In the genomic region with DNA sequence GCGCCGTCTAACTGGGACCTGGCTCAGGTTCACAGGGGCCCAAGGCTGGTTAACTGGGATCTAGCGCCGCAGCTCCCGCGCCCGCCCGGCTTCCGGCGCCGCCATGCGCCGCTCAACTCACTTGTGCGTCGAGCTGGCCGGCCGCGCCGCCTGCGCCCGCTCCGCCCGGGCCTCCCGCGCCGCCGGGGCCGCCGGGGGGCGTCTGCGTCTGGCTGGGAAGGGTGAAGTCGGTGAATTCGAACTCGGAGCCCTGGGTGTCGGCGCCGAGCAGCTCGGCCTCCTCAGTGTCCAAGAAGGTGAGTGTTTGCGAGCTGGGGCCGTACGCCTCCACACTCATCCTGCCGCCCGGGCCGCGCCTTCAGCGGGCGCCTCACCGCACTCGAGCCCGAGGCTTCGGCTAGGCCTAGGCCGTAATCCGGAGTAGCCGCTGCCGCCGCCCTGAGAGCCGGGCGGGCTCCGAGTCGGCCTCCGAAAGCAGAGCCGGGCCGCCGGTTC, we compare ENCODE assay signal across 8 mouse cellular contexts. TPM values are rescaled to one million over a fixed set of nuclear protein-coding genes. Genes with fewer than 3 reads are reported as not detected.
DNase-seq lines count a peak whose midpoint lies in the region; ATAC-seq and TF ChIP-seq lines count a peak whose summit lies in the region.

No protein-coding gene starts in this region.

- TF ChIP-seq POLR2A in cortical plate, adult 2 months (IDR thresholded peaks at IDR 0.05; ENCODE audit: extremely low read depth, insufficient read depth, low read length) = no peak
- TF ChIP-seq POLR2A in liver, adult 2 months (IDR thresholded peaks at IDR 0.05; ENCODE audit: extremely low read depth, insufficient read depth, low read length) = no peak

- peak overlapping the region; percentile 40 for H3K4me3 ChIP-seq in cortical plate, adult 2 months (ENCODE audit: insufficient read depth, low read length)
- H3K4me3 ChIP-seq in hindbrain, embryonic 13.5 days = peak overlapping the region; percentile 100
- H3K4me3 ChIP-seq in liver, adult 2 months (ENCODE audit: insufficient read depth, low read depth, low read length) = peak overlapping the region; percentile 96

- 0 out of 2 replicates have a peak, but pooled peaks cover 4% of the 10 kb centered on the region for H3K27me3 ChIP-seq in hindbrain, embryonic 13.5 days
- H3K27me3 ChIP-seq in liver, adult 2 months (ENCODE audit: control insufficient read depth, insufficient read depth, low read length) = no peaks in the 10 kb centered on the region

- no peak for TF ChIP-seq CTCF in cortical plate, adult 2 months (IDR thresholded peaks at IDR 0.05; ENCODE audit: extremely low read depth, insufficient read depth, low read length)
- TF ChIP-seq CTCF in liver, adult 2 months (IDR thresholded peaks at IDR 0.05; ENCODE audit: low read depth, low read length) = no peak

- 0% methylated on average over 53 of the region's 64 CpGs for WGBS in hindbrain, embryonic 13.5 days
- under 1% methylated on average over 64 of the region's 64 CpGs for WGBS in liver, adult 2 months

- H3K9ac ChIP-seq in hindbrain, embryonic 13.5 days = peak overlapping the region; percentile 100
- H3K9ac ChIP-seq in liver, adult 2 months (ENCODE audit: low read depth, low read length) = peak overlapping the region; percentile 99

- peaks cover 15% of the 10 kb centered on the region for H3K36me3 ChIP-seq in hindbrain, embryonic 13.5 days
- no peaks in the 10 kb centered on the region for H3K36me3 ChIP-seq in liver, adult 2 months (ENCODE audit: control insufficient read depth, insufficient read depth, low read length)

- peaks cover 6% of the 10 kb centered on the region; the same call in 1 of the 2 replicates for H3K4me1 ChIP-seq in cortical plate, adult 2 months (ENCODE audit: control insufficient read depth, insufficient read depth, low read length)
- peaks cover 56% of the 10 kb centered on the region for H3K4me1 ChIP-seq in hindbrain, embryonic 13.5 days (replicated peaks)
- peaks cover 38% of the 10 kb centered on the region for H3K4me1 ChIP-seq in liver, adult 2 months (ENCODE audit: control insufficient read depth, insufficient read depth, low read length)

- no peaks in the 10 kb centered on the region for H3K9me3 ChIP-seq in hindbrain, embryonic 13.5 days

- ATAC-seq in hindbrain, embryonic 13.5 days (ENCODE audit: low FRiP score) = peak; percentile 44

- peak overlapping the region; percentile 100 for H3K4me2 ChIP-seq in hindbrain, embryonic 13.5 days

- H3K27ac ChIP-seq in cortical plate, adult 2 months (ENCODE audit: insufficient read depth, low read length) = no peak overlapping the region
- H3K27ac ChIP-seq in hindbrain, embryonic 13.5 days = peak overlapping the region; percentile 92
- H3K27ac ChIP-seq in liver, adult 2 months (replicated peaks; ENCODE audit: insufficient read depth, low read depth, low read length) = peak overlapping the region; percentile 37

- DNase-seq in retina, embryonic 14.5 days (ENCODE audit: low spot score) = peak; percentile 36
- no peak for DNase-seq in retina, postnatal 1 day
- no peak for DNase-seq in liver, adult 2 months (ENCODE audit: extremely low read depth, low read depth, low spot score)
- DNase-seq in spleen, postnatal 36 days (ENCODE audit: low spot score in 2 of 2) = peak; percentile 25 to 30
- DNase-seq in right cerebral cortex, adult 18-20 months = no peak
- no peak for DNase-seq in gastrocnemius, postnatal 25 days

- peaks cover 46% of the 10 kb centered on the region; the same call in 1 of the 2 replicates for H3K79me2 ChIP-seq in liver, adult 2 months (ENCODE audit: control insufficient read depth, insufficient read depth, low read length)

RNA-seq across cellular contexts. Expression of gene Upf1, which starts 0.4 kb away (rescaled TPM):
- polyA plus RNA-seq in cortical plate, adult 2 months (2012; rRNA removed) = 23.8 TPM in 2 replicates
- 14.4 and 15.9 TPM in 2 replicates for polyA plus RNA-seq in hindbrain, embryonic 13.5 days (2015; fragmentation: Nextera tagmentation; extraction: Ambion mirVana)
- 19.0 and 26.3 TPM in 2 replicates for total RNA-seq in liver, adult 2 months (2014; rRNA removed)
- 20.3 and 22.3 TPM in 2 replicates for polyA plus RNA-seq in liver, adult 2 months (2012; rRNA removed)
- total RNA-seq in gastrocnemius, postnatal 25 days (2021) = 10 to 100 TPM; 28.9 to 29.5 TPM

RNA-seq across cellular contexts. Expression of gene Comp, which starts 20.7 kb away (rescaled TPM):
- 0.19 and 0.36 TPM in 2 replicates for polyA plus RNA-seq in cortical plate, adult 2 months (2012; rRNA removed)
- 0.14 and 0.96 TPM in 2 replicates for polyA plus RNA-seq in hindbrain, embryonic 13.5 days (2015; fragmentation: Nextera tagmentation; extraction: Ambion mirVana)
- not detected in 2 replicates for total RNA-seq in liver, adult 2 months (2014; rRNA removed)
- 0.24 TPM in 1 of 2 replicates, not detected in the other for polyA plus RNA-seq in liver, adult 2 months (2012; rRNA removed)
- 10 to 100 TPM in 1 of 2 experiments, 1 to 10 TPM in 1; 5.9 to 14.7 TPM for total RNA-seq in gastrocnemius, postnatal 25 days (2021)

RNA-seq across cellular contexts. Expression of gene Gdf1, which starts 23.1 kb away (rescaled TPM):
- 41.4 and 42.7 TPM in 2 replicates for polyA plus RNA-seq in cortical plate, adult 2 months (2012; rRNA removed)
- polyA plus RNA-seq in hindbrain, embryonic 13.5 days (2015; fragmentation: Nextera tagmentation; extraction: Ambion mirVana) = 1.2 and 2.6 TPM in 2 replicates
- not detected in 2 replicates for total RNA-seq in liver, adult 2 months (2014; rRNA removed)
- polyA plus RNA-seq in liver, adult 2 months (2012; rRNA removed) = not detected in 2 replicates
- total RNA-seq in gastrocnemius, postnatal 25 days (2021) = 1 to 10 TPM in 1 of 2 experiments, under 1 TPM in 1; 0.72 to 2.5 TPM

RNA-seq across cellular contexts. Expression of gene Cers1, which starts 37.1 kb away (rescaled TPM):
- 79.8 and 84.8 TPM in 2 replicates for polyA plus RNA-seq in cortical plate, adult 2 months (2012; rRNA removed)
- 24.5 and 25.1 TPM in 2 replicates for polyA plus RNA-seq in hindbrain, embryonic 13.5 days (2015; fragmentation: Nextera tagmentation; extraction: Ambion mirVana)
- not detected in 2 replicates for total RNA-seq in liver, adult 2 months (2014; rRNA removed)
- polyA plus RNA-seq in liver, adult 2 months (2012; rRNA removed) = 0.04 TPM in 2 replicates
- 10 to 100 TPM; 13.8 to 15.8 TPM for total RNA-seq in gastrocnemius, postnatal 25 days (2021)

RNA-seq across cellular contexts. Expression of gene Cope, which starts 50.4 kb away (rescaled TPM):
- 232 and 238 TPM in 2 replicates for polyA plus RNA-seq in cortical plate, adult 2 months (2012; rRNA removed)
- 275 and 288 TPM in 2 replicates for polyA plus RNA-seq in hindbrain, embryonic 13.5 days (2015; fragmentation: Nextera tagmentation; extraction: Ambion mirVana)
- 169 and 197 TPM in 2 replicates for total RNA-seq in liver, adult 2 months (2014; rRNA removed)
- 327 and 394 TPM in 2 replicates for polyA plus RNA-seq in liver, adult 2 months (2012; rRNA removed)
- 100 to 1,000 TPM; 113 to 119 TPM for total RNA-seq in gastrocnemius, postnatal 25 days (2021)

Comparison
In these comparisons a context has a peak if more than half of its experiments do, and no peak if none do; other contexts are left out.
1. DNase-seq: peak in retina, embryonic 14.5 days (single experiment) and spleen, postnatal 36 days (2 of 2); none in retina, postnatal 1 day (single experiment), liver, adult 2 months (single experiment), right cerebral cortex, adult 18-20 months (single experiment) and gastrocnemius, postnatal 25 days (single experiment).
2. H3K4me3 ChIP-seq: peak in every context shown above with its lines; median percentile 100 in hindbrain, embryonic 13.5 days; 96 in liver, adult 2 months; 40 in cortical plate, adult 2 months.
3. RNA of gene Gdf1, which starts 23.1 kb away (polyA plus RNA-seq): 41.4 to 42.7 TPM in cortical plate, adult 2 months; 1.2 to 2.6 TPM in hindbrain, embryonic 13.5 days and not detected in liver, adult 2 months; every median in the first group is over 10 times any median in the second.